Mouse (Mus musculus) neural tube, embryonic 14.5 days (tissue): Measurements from ENCODE around the gene C8b. TPM values are rescaled to one million over a fixed set of nuclear protein-coding genes. Genes with fewer than 3 reads are reported as not detected.

Experiments used
- polyA plus RNA-seq: library from polyadenylated mRNA; unstranded; fragments of >200 nt; fragmentation: Nextera tagmentation; extraction: Ambion mirVana; gene quantifications from 2 replicates; pipeline ENCODE4 v1.2.1, GENCODE M21; 2014

Gene C8b
- polyA plus RNA-seq, 1 experiment from 2014 or later, result 0.52 TPM

Other genes with a start within 250 kb of the C8b start
- not detected in 2 replicates for gene Gm17662, start 91.0 kb downstream of the C8b start, polyA plus RNA-seq
- gene C8a, start 110.1 kb downstream of the C8b start, polyA plus RNA-seq, result not detected in 2 replicates
- 0.17 and 0.49 TPM in 2 replicates for gene Fyb2, start 147.1 kb downstream of the C8b start, polyA plus RNA-seq